Mouse (Mus musculus) megakaryocyte, embryonic 14.5 days (primary cell): ENCODE data around the gene Gm40460. TPM values are rescaled to one million over a fixed set of nuclear protein-coding genes. Genes with fewer than 3 reads are reported as not detected.
A peak's percentile ranks its signal among the peaks of the same experiment; 100 is the strongest.
"Not testable (repeated sequence)": the region's sequence is repeated elsewhere in the genome, so short reads cannot be mapped to it uniquely, and the experiment has no call there.

Experiments used
- H3K27me3 ChIP-seq: replicated peaks from 2 replicates; pipeline ENCODE3; 2012; ENCODE audit warnings: inconsistent platforms
- H3K36me3 ChIP-seq: replicated peaks from 2 replicates; pipeline ENCODE3; 2012; ENCODE audit warnings: low read length, inconsistent platforms, mixed read lengths
- H3K4me1 ChIP-seq: 2 replicates; pipeline ENCODE4 v1.6.1; 2012; ENCODE audit warnings: inconsistent platforms
- H3K4me3 ChIP-seq: replicated peaks from 2 replicates; pipeline ENCODE3; 2012; ENCODE audit warnings: moderate library complexity, mild to moderate bottlenecking, inconsistent platforms
- H3K9me3 ChIP-seq: 2 replicates; pipeline ENCODE4 v1.6.1; 2012; ENCODE audit warnings: inconsistent platforms
- FLI1 ChIP-seq: IDR thresholded peaks from 2 replicates; pipeline ENCODE4 v1.6.1; 2012; ENCODE audit warnings: low read length, inconsistent platforms, mixed read lengths
- GATA1 ChIP-seq: IDR thresholded peaks from 3 replicates; pipeline ENCODE4 v1.6.1; 2012; ENCODE audit warnings: mixed read lengths, low read length, inconsistent platforms, borderline replicate concordance
- polyA plus RNA-seq: library from polyadenylated mRNA; stranded (reverse); fragments of >175 nt; gene quantifications from 2 replicates; pipeline ENCODE4 v1.2.3, GENCODE M21; 2012; ENCODE audit warnings: low replicate concordance; ENCODE audit not compliant: insufficient read depth

Gm40460 gene
- polyA plus RNA-seq: not detected in 2 replicates

DNA sequence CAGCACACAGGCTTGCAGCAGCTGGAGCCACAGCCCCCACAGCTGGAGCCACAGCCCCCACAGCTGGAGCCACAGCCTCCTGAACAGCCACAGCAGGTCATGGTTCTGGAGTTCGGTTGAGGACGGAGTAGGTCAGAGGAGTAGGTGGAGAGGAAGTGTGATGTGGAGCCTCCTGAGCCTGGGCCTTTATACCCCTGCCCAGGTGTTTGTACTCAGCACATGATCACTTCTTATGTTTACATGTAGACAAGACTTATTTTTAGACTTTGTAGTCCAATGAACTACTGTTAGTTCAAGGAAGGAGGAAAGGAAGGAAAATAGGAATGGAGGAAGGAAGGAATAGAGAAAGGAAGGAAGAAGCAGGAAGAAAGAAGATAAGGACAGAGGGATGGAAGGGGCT, at the start of gene Gm40460:
Gene Gm40460, minus strand, starts transcription at position 101 of the 400 bp plus-strand sequence.
- TF ChIP-seq GATA1: no peak
- TF ChIP-seq FLI1: no peak

DNA sequence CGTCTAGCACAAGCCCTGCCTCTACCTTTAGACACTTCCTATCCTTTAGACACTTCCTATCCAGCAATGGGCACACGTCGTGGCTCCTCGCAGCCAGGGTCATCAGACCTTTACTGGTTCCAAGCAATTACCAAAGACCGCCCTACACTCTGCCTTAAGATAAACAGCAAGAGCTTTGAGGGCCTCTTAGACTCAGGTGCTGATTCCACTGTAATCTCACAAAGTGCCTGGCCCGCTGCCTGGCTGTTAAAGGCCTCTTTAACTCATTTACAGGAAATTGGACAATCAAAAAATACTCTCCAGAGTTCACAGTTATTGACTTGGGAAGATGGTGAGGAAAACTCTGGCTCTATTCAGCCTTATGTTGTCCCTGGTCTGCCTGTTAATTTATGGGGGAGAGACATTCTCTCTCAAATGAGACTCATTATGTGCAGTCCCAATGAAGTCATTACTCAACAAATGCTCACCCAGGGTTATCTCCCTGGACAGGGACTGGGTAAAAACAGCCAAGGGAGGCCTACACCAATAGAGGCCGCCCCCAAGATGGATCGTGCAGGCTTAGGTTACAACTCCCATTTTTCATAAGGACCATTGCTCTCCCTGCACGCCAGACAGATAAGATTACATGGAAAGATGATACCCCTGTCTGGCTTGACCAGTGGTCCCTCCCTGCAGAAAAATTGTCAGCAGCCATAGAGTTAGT, 45.2 kb upstream of the Gm40460 start:
- not testable (repeated sequence) for H3K36me3 ChIP-seq, H3K4me3 ChIP-seq, H3K9me3 ChIP-seq
- Histone ChIP-seq H3K4me1 (peaks cover 20% of the 10 kb centered on the region), H3K27me3 (peaks cover 32% of the 10 kb centered on the region)

More for the DNA sequence above, at the start of gene Gm40460:
- Histone ChIP-seq H3K4me3 (no peak within 1 kb of the TSS), H3K4me1 (no peaks in the 10 kb centered on the region), H3K27me3 (peaks cover 47% of the 10 kb centered on the region), H3K9me3 (peaks cover 22% of the 10 kb centered on the region), H3K36me3 (no peaks in the 10 kb centered on the region)

DNA sequence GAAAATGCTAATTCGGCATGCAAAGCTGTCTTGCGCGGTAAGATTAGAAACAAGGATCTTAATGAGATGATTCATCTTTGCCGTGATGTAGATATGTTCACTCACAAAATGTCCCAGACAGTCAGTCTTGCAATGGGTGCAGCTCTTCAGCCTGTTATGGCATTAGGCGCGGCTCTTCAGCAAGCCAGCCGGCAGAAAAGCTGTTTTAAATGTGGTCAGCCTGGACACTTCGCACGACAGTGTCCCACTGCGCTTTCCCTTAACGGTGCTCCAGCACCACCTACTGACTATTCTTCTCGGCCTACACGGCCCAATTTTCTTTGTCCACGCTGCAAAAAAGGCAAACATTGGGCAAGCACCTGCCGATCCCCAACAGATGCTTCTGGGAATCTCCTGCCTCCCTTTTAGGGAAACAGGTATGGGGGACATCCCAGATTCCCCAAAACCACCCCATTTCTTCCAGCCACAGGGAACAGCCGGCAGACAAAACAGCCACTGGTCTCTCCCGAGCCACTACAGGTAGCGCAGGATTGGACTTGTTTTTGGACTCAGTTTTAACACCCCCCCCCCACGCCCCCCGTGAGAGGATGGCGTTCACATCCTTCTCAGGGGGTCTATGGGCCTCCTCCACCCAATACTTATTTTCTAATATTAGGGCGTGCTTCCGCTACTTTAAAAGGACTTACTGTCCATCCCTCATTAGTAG, 44.4 kb upstream of the Gm40460 start:
- TF ChIP-seq FLI1 (no peak), GATA1 (no peak)
- Histone ChIP-seq H3K9me3 (no peaks in the 10 kb centered on the region), H3K4me3 (peak overlapping the region; percentile 92), H3K4me1 (peaks cover 21% of the 10 kb centered on the region), H3K36me3 (no peaks in the 10 kb centered on the region), H3K27me3 (peaks cover 32% of the 10 kb centered on the region)

DNA sequence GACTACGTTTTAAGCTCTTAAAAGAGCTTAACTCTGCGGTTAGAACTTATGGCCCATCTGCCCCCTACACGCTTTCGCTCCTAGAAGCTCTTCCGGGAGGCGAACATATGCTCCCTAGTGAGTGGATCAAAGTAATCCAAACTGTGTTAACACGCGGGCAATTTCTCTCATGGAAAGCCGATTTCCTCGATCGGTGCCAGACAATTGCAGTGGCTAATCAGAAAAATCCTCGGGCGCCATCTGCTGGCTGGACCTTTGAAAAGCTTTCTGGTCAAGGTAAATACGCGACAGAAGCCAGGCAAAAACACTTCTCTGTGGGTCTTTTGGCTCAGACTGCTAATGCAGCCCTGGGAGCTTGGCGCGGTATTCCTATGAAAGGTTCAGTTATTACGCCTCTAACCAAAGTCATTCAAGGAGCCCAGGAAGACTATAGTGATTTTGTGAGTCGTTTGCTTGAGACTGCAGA, 43.8 kb upstream of the Gm40460 start:
- no peak for TF ChIP-seq GATA1
- no peak for TF ChIP-seq FLI1
- peak overlapping the region; percentile 92 for H3K4me3 ChIP-seq
- H3K27me3 ChIP-seq: peaks cover 36% of the 10 kb centered on the region
- no peaks in the 10 kb centered on the region for H3K9me3 ChIP-seq
- H3K4me1 ChIP-seq: peaks cover 26% of the 10 kb centered on the region
- no peaks in the 10 kb centered on the region for H3K36me3 ChIP-seq

DNA sequence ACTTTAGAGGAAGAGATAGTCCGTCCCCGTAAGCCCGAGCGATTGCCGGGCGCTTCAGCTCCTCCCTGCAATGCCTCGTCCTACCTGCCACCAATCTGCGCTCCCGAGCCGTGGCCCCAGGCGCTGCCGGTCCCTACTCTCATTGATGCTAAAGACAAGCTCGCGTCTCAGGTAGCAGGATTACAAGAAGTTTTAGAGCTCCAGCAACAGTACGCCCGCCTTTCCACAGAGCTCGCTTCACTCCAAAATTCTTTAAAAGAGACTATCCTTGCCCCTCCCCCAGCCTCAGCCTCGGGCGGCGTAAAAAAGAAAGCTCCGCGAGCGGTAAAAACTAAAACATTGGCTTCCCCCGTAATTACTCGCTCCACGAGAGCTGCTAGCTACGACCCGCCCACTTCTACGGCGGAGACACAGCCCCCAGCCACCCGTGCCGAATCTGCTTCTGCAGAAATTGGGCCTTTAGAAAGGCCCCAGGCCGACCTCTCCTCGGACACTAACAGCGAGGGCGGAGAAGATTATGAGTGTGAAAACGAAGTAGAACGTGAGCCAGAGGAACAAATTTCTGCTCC, 43.2 kb upstream of the Gm40460 start:
- Histone ChIP-seq H3K4me1 (peaks cover 26% of the 10 kb centered on the region), H3K9me3 (no peaks in the 10 kb centered on the region), H3K4me3 (peak overlapping the region; percentile 92), H3K36me3 (no peaks in the 10 kb centered on the region), H3K27me3 (peaks cover 38% of the 10 kb centered on the region)
- no peak for TF ChIP-seq FLI1

DNA sequence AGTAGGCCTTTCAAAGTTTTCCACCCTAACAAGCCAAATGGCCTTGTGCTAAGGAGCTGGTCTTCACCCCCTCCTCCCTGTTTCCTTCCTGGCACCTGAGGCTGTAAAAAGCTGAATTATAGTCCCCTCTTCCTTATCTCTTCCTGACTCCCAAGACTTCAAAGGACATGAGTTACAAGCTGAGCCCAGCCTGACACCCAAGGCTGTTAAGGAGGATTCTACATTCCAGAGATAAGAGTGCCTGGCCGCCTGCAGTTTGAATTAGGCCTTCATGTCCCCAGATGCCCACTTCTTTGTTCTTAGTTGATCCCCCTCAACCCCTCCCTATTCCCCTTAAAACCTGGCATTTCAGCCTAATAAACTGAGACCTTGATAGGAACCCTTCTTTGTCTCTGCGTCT, 42.0 kb upstream of the Gm40460 start:
- H3K36me3 ChIP-seq, H3K9me3 ChIP-seq, H3K4me3 ChIP-seq: not testable (repeated sequence)
- H3K27me3 ChIP-seq: peaks cover 36% of the 10 kb centered on the region
- H3K4me1 ChIP-seq: peaks cover 26% of the 10 kb centered on the region

DNA sequence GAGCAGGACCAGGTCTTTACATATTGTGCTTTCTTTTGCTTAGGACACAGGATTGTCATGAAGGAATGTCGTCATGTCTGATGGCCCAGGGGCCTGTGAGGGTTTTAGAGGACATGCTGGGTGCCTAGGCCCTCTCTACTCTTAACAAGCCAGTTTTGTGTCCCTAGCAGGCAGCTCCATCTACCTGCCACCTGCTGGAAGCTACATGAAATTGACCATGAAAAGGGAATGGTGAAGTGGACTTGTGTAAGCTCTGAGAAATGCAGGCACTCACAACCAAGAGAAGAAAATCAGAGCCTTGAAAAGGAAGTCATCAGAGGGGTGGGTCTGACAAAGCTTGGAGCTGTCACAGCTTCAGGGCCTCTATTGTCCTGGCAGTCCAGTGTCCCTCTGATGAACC, 38.4 kb upstream of the Gm40460 start:
- H3K4me3 ChIP-seq, H3K9me3 ChIP-seq, H3K36me3 ChIP-seq: not testable (repeated sequence)
- peaks cover 19% of the 10 kb centered on the region for H3K4me1 ChIP-seq
- peaks cover 39% of the 10 kb centered on the region for H3K27me3 ChIP-seq

DNA sequence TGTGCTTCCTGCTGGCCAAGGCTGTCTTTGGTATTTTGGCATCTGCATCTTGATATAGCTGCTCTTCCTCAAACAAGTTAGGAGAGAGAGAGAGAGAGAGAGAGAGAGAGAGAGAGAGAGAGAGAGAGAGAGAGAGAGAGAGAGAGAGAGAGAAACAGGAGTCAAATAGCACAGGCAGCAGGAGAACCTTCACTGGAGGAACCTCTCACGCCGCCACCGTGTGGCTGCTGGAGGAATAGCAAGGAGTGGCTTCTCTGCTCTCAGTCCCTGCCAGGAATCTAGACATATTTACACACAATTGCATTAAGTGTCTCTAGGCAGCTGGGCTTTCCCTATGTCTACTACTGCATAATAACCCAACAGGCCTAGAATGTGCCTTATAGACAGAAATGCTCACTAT, 37.3 kb upstream of the Gm40460 start:
- not testable (repeated sequence) for H3K4me3 ChIP-seq, H3K36me3 ChIP-seq, H3K9me3 ChIP-seq
- H3K27me3 ChIP-seq: peaks cover 33% of the 10 kb centered on the region
- peaks cover 18% of the 10 kb centered on the region for H3K4me1 ChIP-seq

DNA sequence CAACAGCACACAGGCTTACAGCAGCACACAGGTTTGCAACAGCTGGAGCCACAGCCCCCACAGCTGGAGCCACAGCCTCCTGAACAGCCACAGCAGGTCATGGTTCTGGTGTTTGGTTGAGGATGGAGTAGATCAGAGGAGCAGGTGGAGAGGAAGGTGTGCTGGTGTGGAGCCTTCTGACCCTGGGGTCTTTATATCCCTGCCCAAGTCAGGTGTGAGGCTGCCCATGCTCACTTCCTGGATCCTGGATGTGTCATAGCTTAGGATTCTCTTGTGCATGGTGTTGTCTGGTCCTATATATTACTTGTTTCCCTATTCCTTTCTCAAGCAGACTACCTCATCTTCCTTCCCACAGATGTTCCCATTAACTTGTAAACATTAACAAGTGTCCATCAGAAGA, 33.4 kb upstream of the Gm40460 start, which contains the start of gene Gm4559:
Gene Gm4559, minus strand, starts transcription at position 101 of the 400 bp plus-strand sequence.
- H3K27me3 ChIP-seq: peaks cover 31% of the 10 kb centered on the region

DNA sequence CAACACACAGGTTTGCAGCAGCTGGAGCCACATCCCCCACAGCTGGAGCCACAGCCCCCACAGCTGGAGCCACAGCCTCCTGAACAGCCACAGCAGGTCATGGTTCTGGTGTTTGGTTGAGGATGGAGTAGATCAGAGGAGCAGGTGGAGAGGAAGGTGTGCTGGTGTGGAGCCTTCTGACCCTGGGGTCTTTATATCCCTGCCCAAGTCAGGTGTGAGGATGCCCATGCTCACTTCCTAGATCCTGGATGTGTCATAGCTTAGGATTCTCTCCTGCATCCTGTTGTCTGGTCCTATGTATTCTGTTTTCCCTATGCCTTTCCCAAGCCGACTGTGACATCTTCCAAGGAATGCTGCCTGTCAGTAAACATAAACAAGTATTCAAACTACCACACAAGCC, 17.4 kb upstream of the Gm40460 start, which contains the start of gene Gm2431:
Gene Gm2431, minus strand, starts transcription at position 101 of the 400 bp plus-strand sequence.
- not testable (repeated sequence) for H3K4me3 ChIP-seq, H3K9me3 ChIP-seq, H3K4me1 ChIP-seq, H3K36me3 ChIP-seq
- H3K27me3 ChIP-seq: peaks cover 24% of the 10 kb centered on the region

More for the DNA sequence above, 33.4 kb upstream of the Gm40460 start, which contains the start of gene Gm4559:
- not testable (repeated sequence) for H3K36me3 ChIP-seq, H3K4me3 ChIP-seq, H3K4me1 ChIP-seq, H3K9me3 ChIP-seq

DNA sequence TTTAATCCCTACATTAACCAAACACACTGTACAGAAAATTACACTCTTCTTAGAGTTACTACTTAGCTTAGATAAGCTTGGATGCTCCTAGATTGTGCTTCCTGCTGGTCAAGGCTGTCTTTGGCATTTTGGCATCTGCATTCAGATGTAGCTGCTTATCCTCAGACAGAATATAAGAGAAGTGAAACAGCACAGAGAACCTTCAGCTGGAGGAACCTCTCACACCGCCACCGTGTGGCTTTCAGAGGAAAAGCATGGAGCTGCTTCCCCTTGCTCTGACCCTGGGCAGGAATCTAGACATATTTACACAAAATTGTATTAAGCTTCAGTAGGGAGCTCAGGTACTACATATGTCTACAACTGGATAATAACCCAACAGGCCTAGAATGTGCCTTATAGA, 14.6 kb upstream of the Gm40460 start:
- TF ChIP-seq FLI1 (no peak), GATA1 (no peak)
- Histone ChIP-seq H3K4me3 (no peak overlapping the region), H3K4me1 (no peaks in the 10 kb centered on the region; the same call in 1 of the 2 replicates), H3K27me3 (peaks cover 39% of the 10 kb centered on the region), H3K36me3 (no peaks in the 10 kb centered on the region), H3K9me3 (no peaks in the 10 kb centered on the region)
